Mouse (Mus musculus) heart, adult 2 months (tissue): ENCODE data around the gene Lnx2. TPM values are rescaled to one million over a fixed set of nuclear protein-coding genes. Genes with fewer than 3 reads are reported as not detected.

Source experiments
- DNase-seq, 2 experiments: peaks; one replicate each; pipeline ENCODE4 v3.0.0; 2021
- H3K27ac ChIP-seq: fragments of 200-600 bp; 2 replicates; pipeline ENCODE4 v1.8.1; 2022
- H3K27me3 ChIP-seq: fragments of 200-500 bp; 2 replicates; pipeline ENCODE4 v1.6.1; 2012; ENCODE audit warnings: mild to moderate bottlenecking, low read length, inconsistent platforms, mixed read lengths; ENCODE audit not compliant: control insufficient read depth, insufficient read depth
- H3K36me3 ChIP-seq: fragments of 200-500 bp; 2 replicates; pipeline ENCODE4 v1.6.1; 2012; ENCODE audit warnings: low read length, inconsistent platforms; ENCODE audit not compliant: control insufficient read depth, insufficient read depth
- H3K4me1 ChIP-seq: fragments of 200-500 bp; 2 replicates; pipeline ENCODE4 v1.6.1; 2011; ENCODE audit warnings: low read length; ENCODE audit not compliant: control insufficient read depth, insufficient read depth
- H3K4me3 ChIP-seq: fragments of 200-600 bp; 2 replicates; pipeline ENCODE4 v1.8.1; 2022
- H3K79me2 ChIP-seq: fragments of 200-500 bp; replicated peaks from 2 replicates; pipeline ENCODE4 v1.6.1; 2012; ENCODE audit warnings: mild to moderate bottlenecking, inconsistent platforms, low read length, moderate library complexity, mixed read lengths; ENCODE audit not compliant: control insufficient read depth, insufficient read depth
- H3K9ac ChIP-seq: fragments of 200-500 bp; 2 replicates; pipeline ENCODE4 v1.6.1; 2012; ENCODE audit warnings: low read depth, mild to moderate bottlenecking, control low read depth, inconsistent platforms, low read length, mixed read lengths
- CTCF ChIP-seq: fragments of 200-600 bp; IDR thresholded peaks from 2 replicates; pipeline ENCODE4 v1.8.1; 2022; ENCODE audit warnings: antibody characterized with exemption, mild to moderate bottlenecking, moderate library complexity
- EP300 ChIP-seq: fragments of 200-500 bp; IDR thresholded peaks from 2 replicates; pipeline ENCODE4 v1.6.1; 2011; ENCODE audit warnings: low read depth, low read length, control low read depth; ENCODE audit not compliant: insufficient read depth
- POLR2A ChIP-seq: fragments of 200-500 bp; IDR thresholded peaks from 2 replicates; pipeline ENCODE4 v1.6.1; 2011; ENCODE audit warnings: mild to moderate bottlenecking, low read depth, low read length, control low read depth; ENCODE audit not compliant: insufficient read depth
- WGBS: fragments of 180-500 bp; shearing (Covaris S2); methylation state at CpG from one replicate; pipeline ENCODE4 v1.1.7; 2018; 5-methylcytosine and 5-hydroxymethylcytosine counted together
- intact Hi-C: fragments of 180-260 bp; cut with DNase I; formaldehyde crosslinking; loops from one replicate; pipeline ENCODE4 v1.15.1; 2025
- polyA plus RNA-seq: library from polyadenylated mRNA; depleted of rRNA; stranded (reverse); fragments of >200 nt; gene quantifications from 2 replicates; pipeline ENCODE4 v1.2.3, GENCODE M21; 2012
- total RNA-seq, 2 experiments: library from RNA; stranded (reverse); gene quantifications; 2 replicates each; pipeline ENCODE4 v1.2.3; 2021

The Lnx2 gene
- total and polyA plus RNA-seq, 3 experiments = 9.5 to 14.5 (median 13.6) TPM

DNA sequence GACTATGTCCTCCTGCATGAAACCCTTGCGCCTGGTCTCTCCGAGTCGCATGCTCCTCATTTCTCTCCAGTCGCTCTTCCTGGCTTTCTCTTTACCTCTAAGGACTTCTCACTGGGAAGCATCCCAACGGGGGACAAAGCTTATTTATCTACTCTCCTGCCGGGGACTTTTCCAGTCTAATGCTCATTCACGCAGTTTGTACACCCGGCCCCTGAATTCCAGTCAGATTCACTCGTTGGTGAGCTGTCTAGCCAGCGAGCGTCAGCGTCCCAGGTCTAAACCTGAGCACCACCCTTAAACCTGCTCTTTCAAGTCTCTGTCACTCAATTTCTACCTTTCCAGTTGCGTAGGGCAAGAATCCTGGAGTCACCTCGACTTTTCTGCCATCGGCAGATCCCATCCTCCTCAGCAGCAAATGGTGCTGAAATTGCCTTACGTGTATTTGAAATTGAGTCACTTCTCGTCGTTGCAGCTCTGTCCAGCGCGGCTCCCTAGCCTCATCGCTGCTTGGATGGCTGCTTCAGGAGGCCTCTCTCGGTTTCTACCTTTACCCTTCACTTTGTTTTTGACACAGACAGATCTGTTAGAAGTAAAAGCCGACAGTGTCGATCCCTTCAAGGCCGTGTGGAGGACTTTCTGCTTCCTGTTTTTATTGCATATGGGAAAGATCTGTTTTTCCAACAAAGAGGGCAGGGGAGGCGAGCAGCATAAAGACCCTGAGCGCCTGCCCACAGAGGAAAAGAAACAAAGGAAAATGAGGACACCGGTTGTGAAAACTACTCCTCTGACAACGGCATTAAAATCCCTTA, 24.7 kb downstream of the Lnx2 start:
- no peak for TF ChIP-seq CTCF
- no peak for TF ChIP-seq POLR2A
- TF ChIP-seq EP300 = no peak
- H3K36me3 ChIP-seq = peaks cover 3% of the 10 kb centered on the region; the same call in 1 of the 2 replicates

GRCm38 (mm10) chr5:147050816-147051499, 25.4 kb downstream of the Lnx2 start:
- H3K79me2 ChIP-seq = peaks cover 6% of the 10 kb centered on the region
- peaks cover 29% of the 10 kb centered on the region for H3K4me1 ChIP-seq
- H3K36me3 ChIP-seq = peaks cover 3% of the 10 kb centered on the region; the same call in 1 of the 2 replicates
- 33% methylated on average over 13 of the region's 13 CpGs for WGBS
- DNase-seq = no peak
- peak overlapping the region; percentile 29 for H3K4me3 ChIP-seq
- no peak for TF ChIP-seq EP300
- TF ChIP-seq CTCF = no peak
- no peak for TF ChIP-seq POLR2A
- H3K9ac ChIP-seq = peak overlapping the region; percentile 20
- intact Hi-C loops = no loop called here
- H3K27me3 ChIP-seq = no peaks in the 10 kb centered on the region
- H3K27ac ChIP-seq = peak overlapping the region; percentile 29

More for the DNA sequence above, 24.7 kb downstream of the Lnx2 start:
- intact Hi-C loops = no loop called here
- peaks cover 7% of the 10 kb centered on the region for H3K79me2 ChIP-seq
- DNase-seq = no peak
- peak overlapping the region; percentile 29 for H3K4me3 ChIP-seq
- H3K27ac ChIP-seq = peak overlapping the region; percentile 29
- 37% methylated on average over 29 of the region's 29 CpGs for WGBS
- H3K4me1 ChIP-seq = peaks cover 29% of the 10 kb centered on the region
- peak overlapping the region; percentile 32 for H3K9ac ChIP-seq
- no peaks in the 10 kb centered on the region for H3K27me3 ChIP-seq

GRCm38 (mm10) chr5:147049544-147050209, 26.7 kb downstream of the Lnx2 start:
- intact Hi-C loops = no loop called here

GRCm38 (mm10) chr5:147045929-147046328, 30.5 kb downstream of the Lnx2 start:
- H3K4me1 ChIP-seq = peaks cover 19% of the 10 kb centered on the region
- TF ChIP-seq POLR2A (no peak), EP300 (no peak), CTCF (no peak)
- peaks cover 7% of the 10 kb centered on the region for H3K36me3 ChIP-seq
- DNase-seq = no peak
- no peak overlapping the region for H3K4me3 ChIP-seq
- H3K27ac ChIP-seq = peak overlapping the region; percentile 36
- H3K79me2 ChIP-seq = peaks cover 11% of the 10 kb centered on the region
- intact Hi-C loops = no loop called here
- 51% methylated on average over 11 of the region's 11 CpGs for WGBS
- H3K9ac ChIP-seq = peak overlapping the region; percentile 38; the same call in 1 of the 2 replicates
- no peaks in the 10 kb centered on the region for H3K27me3 ChIP-seq

More at GRCm38 (mm10) chr5:147049544-147050209, 26.7 kb downstream of the Lnx2 start:
- Histone ChIP-seq H3K27me3 (no peaks in the 10 kb centered on the region), H3K79me2 (peaks cover 6% of the 10 kb centered on the region), H3K9ac (no peak overlapping the region), H3K4me1 (peaks cover 29% of the 10 kb centered on the region), H3K36me3 (peaks cover under 1% of the 10 kb centered on the region; the same call in 1 of the 2 replicates), H3K4me3 (no peak overlapping the region), H3K27ac (no peak overlapping the region; the same call in 1 of the 2 replicates)
- 63% methylated on average over 19 of the region's 19 CpGs for WGBS
- DNase-seq = no peak
- no peak for TF ChIP-seq CTCF

- DNase-seq = no peak
- Histone ChIP-seq H3K27me3 (no peaks in the 10 kb centered on the region), H3K4me1 (peaks cover 22% of the 10 kb centered on the region), H3K79me2 (peaks cover 11% of the 10 kb centered on the region), H3K36me3 (peaks cover 7% of the 10 kb centered on the region), H3K4me3 (no peak overlapping the region), H3K27ac (peak overlapping the region; percentile 54; the same call in 1 of the 2 replicates), H3K9ac (no peak overlapping the region)
- TF ChIP-seq CTCF (no peak), EP300 (no peak), POLR2A (no peak)
- intact Hi-C loops = no loop called here
- WGBS = 61% methylated on average over 10 of the region's 11 CpGs
Measured at GRCm38 (mm10) chr5:147045311-147045710, 31.1 kb downstream of the Lnx2 start.
